Mouse (Mus musculus) C2C12 (cell line): ENCODE measurements around the gene Ank2.

Source experiments
- CTCF ChIP-seq: IDR thresholded peaks from one replicate; pipeline ENCODE4 v1.5.1; 2011; ENCODE audit not compliant: control insufficient read depth, insufficient read depth, insufficient read length
- MAX ChIP-seq: IDR thresholded peaks from one replicate; pipeline ENCODE4 v1.6.1; 2011; ENCODE audit warnings: mild to moderate bottlenecking, control low read depth
- MYOD1 ChIP-seq: IDR thresholded peaks from one replicate; pipeline ENCODE4 v1.6.1; 2011; ENCODE audit warnings: low read depth; ENCODE audit not compliant: control insufficient read depth, insufficient read length

- TF ChIP-seq MAX (no peak), MYOD1 (no peak), CTCF (no peak)
Observed at GRCm38 (mm10) chr3:127220859-127221258, 278.3 kb downstream of the Ank2 start.
